Mouse (Mus musculus): ENCODE measurements around the gene Hoxb1.

DNA sequence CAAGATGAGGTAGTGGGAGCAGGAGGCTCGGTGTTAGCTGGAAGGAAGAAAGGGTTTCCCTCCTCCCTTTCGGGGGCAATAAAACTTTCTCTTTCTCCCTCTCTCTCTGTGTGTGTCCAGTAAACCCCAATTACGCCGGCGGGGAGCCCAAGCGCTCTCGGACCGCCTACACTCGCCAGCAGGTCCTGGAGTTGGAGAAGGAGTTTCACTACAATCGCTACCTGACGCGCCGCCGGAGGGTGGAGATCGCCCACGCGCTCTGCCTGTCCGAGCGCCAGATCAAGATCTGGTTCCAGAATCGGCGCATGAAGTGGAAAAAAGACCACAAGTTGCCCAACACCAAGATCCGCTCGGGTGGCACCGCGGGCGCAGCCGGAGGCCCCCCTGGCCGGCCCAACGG is 45.6 kb upstream of the Hoxb1 start:
- TF ChIP-seq EP300 (optimal IDR thresholded peaks at IDR 0.05) (no peak), CTCF (IDR thresholded peaks at IDR 0.05; ENCODE audit: low read depth) (no peak)
